Mouse (Mus musculus) gastrocnemius, adult 8-10 months (tissue): ENCODE data around the gene Coq9. TPM values are rescaled to one million over a fixed set of nuclear protein-coding genes. Genes with fewer than 3 reads are reported as not detected.
A peak's percentile ranks its signal among the peaks of the same experiment; 100 is the strongest.
"Not testable (repeated sequence)": the region's sequence is repeated elsewhere in the genome, so short reads cannot be mapped to it uniquely, and the experiment has no call there.

Source experiments
- DNase-seq, 2 experiments: peaks; one replicate each; pipeline ENCODE4 v3.0.0; 2022; ENCODE audit warnings: low spot score in 2 of 2
- total RNA-seq, 4 experiments: library from RNA; stranded (reverse); gene quantifications; 2 replicates each; pipeline ENCODE4 v1.2.4; 2022

Gene Coq9
- total RNA-seq, 4 experiments from 2014 or later = 372 to 412 (median 383) TPM

GRCm38 (mm10) chr8:94821381-94821780 is 16.7 kb upstream of the Coq9 start:
- DNase-seq = no peak

- DNase-seq = peak in 1 of 2 experiments; percentile 38
Measured at GRCm38 (mm10) chr8:94822637-94823560, 15.2 kb upstream of the Coq9 start.

GRCm38 (mm10) chr8:94825170-94825569 is 13.0 kb upstream of the Coq9 start:
- DNase-seq = no peak

- no peak for DNase-seq
Measured at GRCm38 (mm10) chr8:94826210-94826609, 11.9 kb upstream of the Coq9 start.

GRCm38 (mm10) chr8:94828284-94828683 is 9.8 kb upstream of the Coq9 start:
- DNase-seq = no peak

GRCm38 (mm10) chr8:94833901-94834405 is 4.2 kb upstream of the Coq9 start:
- not testable (repeated sequence) for DNase-seq

- DNase-seq = not testable (repeated sequence)
Measured at GRCm38 (mm10) chr8:94835751-94836150, 2.4 kb upstream of the Coq9 start.

GRCm38 (mm10) chr8:94836456-94837240 is 1.5 kb upstream of the Coq9 start:
- DNase-seq = no peak

GRCm38 (mm10) chr8:94838600-94838999 is 479 bp downstream of the Coq9 start:
- peak; percentile 79 to 85 for DNase-seq

- DNase-seq = no peak
Measured at GRCm38 (mm10) chr8:94841183-94841582, 3.1 kb downstream of the Coq9 start.

GRCm38 (mm10) chr8:94850049-94850448 is 11.9 kb downstream of the Coq9 start:
- DNase-seq = peak in 1 of 2 experiments; percentile 44

- not testable (repeated sequence) for DNase-seq
Measured at GRCm38 (mm10) chr8:94854761-94855160, 16.6 kb downstream of the Coq9 start.

GRCm38 (mm10) chr8:94857011-94857345 is 18.9 kb downstream of the Coq9 start:
- no peak for DNase-seq

GRCm38 (mm10) chr8:94857346-94858173 is 19.4 kb downstream of the Coq9 start, which contains the start of gene Polr2c:
Polr2c (plus strand) TSS chr8:94857450.
- DNase-seq = peak; percentile 75 to 81

GRCm38 (mm10) chr8:94861352-94861910 is 23.3 kb downstream of the Coq9 start:
- peak; percentile 46 to 50 for DNase-seq

- no peak for DNase-seq
Measured at GRCm38 (mm10) chr8:94862487-94863220, 24.5 kb downstream of the Coq9 start.

GRCm38 (mm10) chr8:94863897-94864673 is 26.0 kb downstream of the Coq9 start:
- no peak for DNase-seq

- DNase-seq = no peak
Measured at GRCm38 (mm10) chr8:94865292-94865691, 27.2 kb downstream of the Coq9 start.

GRCm38 (mm10) chr8:94866921-94867320 is 28.8 kb downstream of the Coq9 start:
- DNase-seq = no peak
